Mouse (Mus musculus): ENCODE measurements around the gene Dtd1.

GRCm38 (mm10) chr2:144724679-144725078 lies 125.0 kb downstream of the Dtd1 start:
- no peak for TF ChIP-seq CTCF (conservative IDR thresholded peaks at IDR 0.05; ENCODE audit: insufficient read depth, insufficient read length, low read depth, low read length)
- TF ChIP-seq POLR2A (IDR thresholded peaks at IDR 0.05; ENCODE audit: low read depth, low read length): no peak

Measured in kidney, adult 2 months (tissue).